Mouse (Mus musculus): ENCODE measurements around the gene Dhx57.

GRCm38 (mm10) chr17:80206671-80207581, 83.3 kb downstream of the Dhx57 start, which contains the start of the genes Srsf7 and Ttc39d:
- TF ChIP-seq CTCF (IDR thresholded peaks at IDR 0.05; ENCODE audit: extremely low read depth, insufficient read depth, low read length) (no peak), POLR2A (IDR thresholded peaks at IDR 0.05; ENCODE audit: extremely low read depth, insufficient read depth, low read length) (peak; percentile 100)

All from cortical plate, adult 2 months (tissue).